Mouse (Mus musculus): ENCODE measurements around the gene Rasl10a. TPM values are rescaled to one million over a fixed set of nuclear protein-coding genes. Genes with fewer than 3 reads are reported as not detected.
A peak's percentile ranks its signal among the peaks of the same experiment; 100 is the strongest.

Rasl10a gene
- total and polyA plus RNA-seq, 2 experiments from 2014 or later, result 4.7 to 4.8 TPM

- DNase-seq (ENCODE audit: low spot score), result peak; percentile 67
- 65% methylated on average over 4 of the region's 4 CpGs for WGBS
- Histone ChIP-seq H3K36me3 (ENCODE audit: insufficient read depth, low read length) (peaks cover 71% of the 10 kb centered on the region), H3K9me3 (ENCODE audit: low read length) (no peaks in the 10 kb centered on the region), H3K4me3 (ENCODE audit: low read length) (no peak overlapping the region), H3K4me2 (ENCODE audit: low read depth, low read length) (no peak overlapping the region), H3K27me3 (ENCODE audit: insufficient read depth, low read length) (no peaks in the 10 kb centered on the region), H3K4me1 (ENCODE audit: insufficient read depth, low read length) (no peaks in the 10 kb centered on the region), H3K9ac (replicated peaks; ENCODE audit: low read length) (no peak overlapping the region), H3K27ac (no peak overlapping the region)
- ATAC-seq, result peak; percentile 35
- TF ChIP-seq CTCF (IDR thresholded peaks at IDR 0.05; ENCODE audit: low read depth), result no peak
Observed at GRCm38 (mm10) chr11:5035421-5035820, 22.5 kb upstream of the Rasl10a start.

GRCm38 (mm10) chr11:5037146-5037854 lies 20.6 kb upstream of the Rasl10a start:
- DNase-seq (ENCODE audit: low spot score) (no peak), ATAC-seq (no peak)
- Histone ChIP-seq H3K36me3 (ENCODE audit: insufficient read depth, low read length) (peaks cover 75% of the 10 kb centered on the region), H3K4me3 (ENCODE audit: low read length) (no peak overlapping the region), H3K9me3 (ENCODE audit: low read length) (no peaks in the 10 kb centered on the region), H3K9ac (replicated peaks; ENCODE audit: low read length) (no peak overlapping the region), H3K4me1 (ENCODE audit: insufficient read depth, low read length) (no peaks in the 10 kb centered on the region), H3K27me3 (ENCODE audit: insufficient read depth, low read length) (no peaks in the 10 kb centered on the region), H3K4me2 (ENCODE audit: low read depth, low read length) (no peak overlapping the region), H3K27ac (no peak overlapping the region)
- WGBS, result 82% methylated on average over 8 of the region's 8 CpGs
- TF ChIP-seq CTCF (IDR thresholded peaks at IDR 0.05; ENCODE audit: low read depth), result no peak

GRCm38 (mm10) chr11:5040585-5040984 lies 17.3 kb upstream of the Rasl10a start:
- Histone ChIP-seq H3K36me3 (ENCODE audit: insufficient read depth, low read length) (peaks cover 60% of the 10 kb centered on the region), H3K4me2 (ENCODE audit: low read depth, low read length) (no peak overlapping the region), H3K27me3 (ENCODE audit: insufficient read depth, low read length) (no peaks in the 10 kb centered on the region), H3K4me1 (ENCODE audit: insufficient read depth, low read length) (no peaks in the 10 kb centered on the region), H3K9me3 (ENCODE audit: low read length) (no peaks in the 10 kb centered on the region), H3K9ac (replicated peaks; ENCODE audit: low read length) (no peak overlapping the region), H3K27ac (no peak overlapping the region), H3K4me3 (ENCODE audit: low read length) (no peak overlapping the region)
- no peak for ATAC-seq
- no peak for DNase-seq (ENCODE audit: low spot score)
- 96% methylated on average over 5 of the region's 5 CpGs for WGBS
- no peak for TF ChIP-seq CTCF (IDR thresholded peaks at IDR 0.05; ENCODE audit: low read depth)

GRCm38 (mm10) chr11:5041144-5041780 lies 16.7 kb upstream of the Rasl10a start:
- Histone ChIP-seq H3K36me3 (ENCODE audit: insufficient read depth, low read length) (peaks cover 56% of the 10 kb centered on the region), H3K9me3 (ENCODE audit: low read length) (no peaks in the 10 kb centered on the region), H3K9ac (replicated peaks; ENCODE audit: low read length) (no peak overlapping the region), H3K27me3 (ENCODE audit: insufficient read depth, low read length) (no peaks in the 10 kb centered on the region), H3K27ac (no peak overlapping the region), H3K4me2 (ENCODE audit: low read depth, low read length) (no peak overlapping the region), H3K4me1 (ENCODE audit: insufficient read depth, low read length) (no peaks in the 10 kb centered on the region), H3K4me3 (ENCODE audit: low read length) (no peak overlapping the region)
- ATAC-seq, result no peak
- DNase-seq (ENCODE audit: low spot score), result no peak
- TF ChIP-seq CTCF (IDR thresholded peaks at IDR 0.05; ENCODE audit: low read depth), result no peak
- WGBS, result 86% methylated on average over 18 of the region's 18 CpGs

DNA sequence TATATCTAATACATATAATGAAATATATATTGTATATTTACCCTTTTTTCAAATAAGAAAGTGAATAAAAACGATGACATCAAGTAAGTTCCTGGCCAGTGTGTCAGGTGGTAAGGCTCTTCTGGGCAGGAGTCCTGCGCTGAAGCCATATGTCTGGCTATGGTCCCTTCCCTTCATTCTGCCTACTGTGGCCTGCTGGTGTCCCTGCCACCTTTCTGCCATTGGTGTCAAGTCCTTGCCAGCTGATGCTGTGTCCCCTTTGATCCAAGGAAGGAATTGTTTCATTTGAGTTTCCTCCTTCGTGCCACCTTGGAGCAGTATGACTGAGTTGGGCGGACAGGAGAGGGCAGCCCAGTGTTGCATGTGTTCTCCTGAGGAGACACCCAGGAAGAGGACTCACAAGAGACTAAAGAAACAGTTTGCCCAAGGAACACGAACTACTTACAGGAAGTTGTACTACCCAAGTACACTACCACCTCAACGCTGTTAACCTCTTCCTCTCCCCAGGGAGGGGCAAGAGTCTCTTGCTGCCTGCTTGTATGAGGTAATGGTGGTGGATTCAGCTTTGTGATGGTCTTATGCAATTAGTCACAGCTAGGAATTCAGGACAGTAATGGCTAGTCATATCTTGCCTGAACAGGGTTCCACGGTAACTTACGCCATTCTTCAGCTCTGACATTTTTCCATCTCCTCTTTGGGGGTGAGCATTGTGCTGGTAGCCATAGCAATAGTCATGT lies 15.1 kb upstream of the Rasl10a start:
- TF ChIP-seq CTCF (IDR thresholded peaks at IDR 0.05; ENCODE audit: low read depth), result no peak
- H3K9ac ChIP-seq (replicated peaks; ENCODE audit: low read length), result no peak overlapping the region
- no peak overlapping the region for H3K4me2 ChIP-seq (ENCODE audit: low read depth, low read length)
- no peaks in the 10 kb centered on the region for H3K9me3 ChIP-seq (ENCODE audit: low read length)
- ATAC-seq (no peak), DNase-seq (ENCODE audit: low spot score) (no peak)
- H3K36me3 ChIP-seq (ENCODE audit: insufficient read depth, low read length), result peaks cover 41% of the 10 kb centered on the region
- H3K4me3 ChIP-seq (ENCODE audit: low read length), result no peak overlapping the region
- no peak overlapping the region for H3K27ac ChIP-seq
- H3K27me3 ChIP-seq (ENCODE audit: insufficient read depth, low read length), result no peaks in the 10 kb centered on the region
- H3K4me1 ChIP-seq (ENCODE audit: insufficient read depth, low read length), result no peaks in the 10 kb centered on the region
- 86% methylated on average over 8 of the region's 8 CpGs for WGBS

DNA sequence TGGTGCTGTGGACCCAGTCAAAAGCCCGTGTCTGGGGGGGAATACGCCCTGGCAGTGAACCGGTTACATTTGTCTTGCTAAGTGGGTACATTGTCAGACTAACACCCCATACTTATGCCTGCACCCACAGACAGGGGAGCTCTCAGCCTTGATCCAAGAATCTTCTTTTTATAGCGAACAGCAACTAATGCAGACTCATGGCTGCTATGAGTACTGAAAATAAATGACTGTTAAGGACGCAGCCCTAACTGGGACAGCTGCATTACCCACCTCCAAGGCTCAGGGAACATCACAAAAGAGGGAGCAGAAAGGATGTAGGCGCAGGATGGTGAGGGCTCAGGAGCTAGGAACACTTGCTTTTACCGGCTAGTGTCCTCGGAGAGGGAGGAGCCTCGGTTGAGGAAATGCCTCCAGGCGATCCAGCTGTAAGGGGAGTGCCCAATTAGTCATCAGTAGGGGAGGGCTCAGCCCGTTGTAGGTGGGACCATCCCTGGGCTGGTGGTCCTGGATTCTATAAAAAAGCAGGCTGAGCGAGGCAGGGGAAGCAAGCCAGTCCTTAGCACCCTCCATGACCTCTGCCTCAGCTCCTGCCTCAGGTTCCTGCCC lies 11.5 kb upstream of the Rasl10a start:
- Histone ChIP-seq H3K27ac (no peak overlapping the region), H3K4me3 (ENCODE audit: low read length) (no peak overlapping the region), H3K9me3 (ENCODE audit: low read length) (no peaks in the 10 kb centered on the region), H3K9ac (replicated peaks; ENCODE audit: low read length) (no peak overlapping the region), H3K4me1 (ENCODE audit: insufficient read depth, low read length) (no peaks in the 10 kb centered on the region), H3K27me3 (ENCODE audit: insufficient read depth, low read length) (no peaks in the 10 kb centered on the region), H3K36me3 (ENCODE audit: insufficient read depth, low read length) (peaks cover 14% of the 10 kb centered on the region; the same call in 1 of the 2 replicates), H3K4me2 (ENCODE audit: low read depth, low read length) (no peak overlapping the region)
- TF ChIP-seq CTCF (IDR thresholded peaks at IDR 0.05; ENCODE audit: low read depth), result no peak
- 49% methylated on average over 12 of the region's 12 CpGs for WGBS
- ATAC-seq (no peak), DNase-seq (ENCODE audit: low spot score) (no peak)

Measured in hindbrain, postnatal 0 days (tissue).